Mouse (Mus musculus) small intestine, adult 2 months (tissue): ENCODE data around the gene Dok1. TPM values are rescaled to one million over a fixed set of nuclear protein-coding genes. Genes with fewer than 3 reads are reported as not detected.

Source experiments
- H3K27ac ChIP-seq: fragments of 200-500 bp; 2 replicates; pipeline ENCODE4 v1.5.1; 2012; ENCODE audit warnings: low read depth, low read length, control low read depth, inconsistent platforms; ENCODE audit not compliant: insufficient read depth
- H3K27me3 ChIP-seq: fragments of 200-500 bp; 2 replicates; pipeline ENCODE4 v1.6.1; 2012; ENCODE audit warnings: mild to moderate bottlenecking, moderate library complexity, low read length, inconsistent platforms; ENCODE audit not compliant: control insufficient read depth, insufficient read depth
- H3K36me3 ChIP-seq: fragments of 200-500 bp; 2 replicates; pipeline ENCODE4 v1.6.1; 2012; ENCODE audit warnings: mild to moderate bottlenecking, low read length, control low read depth, inconsistent platforms; ENCODE audit not compliant: control insufficient read depth, insufficient read depth
- H3K4me1 ChIP-seq: fragments of 200-500 bp; 2 replicates; pipeline ENCODE4 v1.6.1; 2012; ENCODE audit warnings: low read length, inconsistent platforms, mixed read lengths; ENCODE audit not compliant: control insufficient read depth, insufficient read depth, insufficient read length
- H3K4me3 ChIP-seq: fragments of 200-500 bp; 2 replicates; pipeline ENCODE4 v1.5.1; 2012; ENCODE audit warnings: low read depth, mild to moderate bottlenecking, control low read depth, inconsistent platforms, low read length, moderate library complexity
- CTCF ChIP-seq: fragments of 200-500 bp; IDR thresholded peaks from 2 replicates; pipeline ENCODE4 v1.5.1; 2012; ENCODE audit warnings: low read depth, mild to moderate bottlenecking, control low read depth, inconsistent platforms, low read length, moderate library complexity, mixed read lengths; ENCODE audit not compliant: insufficient replicate concordance, insufficient read length; ENCODE audit errors: extremely low read depth
- POLR2A ChIP-seq: fragments of 200-500 bp; IDR thresholded peaks from 2 replicates; pipeline ENCODE4 v1.6.1; 2012; ENCODE audit warnings: low read depth, mild to moderate bottlenecking, control low read depth, inconsistent platforms, low read length, moderate library complexity
- WGBS: fragments of 180-500 bp; shearing (Covaris S2); methylation state at CpG from one replicate; pipeline ENCODE4 v1.1.7; 2018; 5-methylcytosine and 5-hydroxymethylcytosine counted together
- polyA plus RNA-seq: library from polyadenylated mRNA; depleted of rRNA; stranded (reverse); fragments of >200 nt; gene quantifications from 2 replicates; pipeline ENCODE4 v1.2.3, GENCODE M21; 2012; rRNA removed

The Dok1 gene
- 2.2 and 6.1 TPM in 2 replicates for polyA plus RNA-seq

DNA sequence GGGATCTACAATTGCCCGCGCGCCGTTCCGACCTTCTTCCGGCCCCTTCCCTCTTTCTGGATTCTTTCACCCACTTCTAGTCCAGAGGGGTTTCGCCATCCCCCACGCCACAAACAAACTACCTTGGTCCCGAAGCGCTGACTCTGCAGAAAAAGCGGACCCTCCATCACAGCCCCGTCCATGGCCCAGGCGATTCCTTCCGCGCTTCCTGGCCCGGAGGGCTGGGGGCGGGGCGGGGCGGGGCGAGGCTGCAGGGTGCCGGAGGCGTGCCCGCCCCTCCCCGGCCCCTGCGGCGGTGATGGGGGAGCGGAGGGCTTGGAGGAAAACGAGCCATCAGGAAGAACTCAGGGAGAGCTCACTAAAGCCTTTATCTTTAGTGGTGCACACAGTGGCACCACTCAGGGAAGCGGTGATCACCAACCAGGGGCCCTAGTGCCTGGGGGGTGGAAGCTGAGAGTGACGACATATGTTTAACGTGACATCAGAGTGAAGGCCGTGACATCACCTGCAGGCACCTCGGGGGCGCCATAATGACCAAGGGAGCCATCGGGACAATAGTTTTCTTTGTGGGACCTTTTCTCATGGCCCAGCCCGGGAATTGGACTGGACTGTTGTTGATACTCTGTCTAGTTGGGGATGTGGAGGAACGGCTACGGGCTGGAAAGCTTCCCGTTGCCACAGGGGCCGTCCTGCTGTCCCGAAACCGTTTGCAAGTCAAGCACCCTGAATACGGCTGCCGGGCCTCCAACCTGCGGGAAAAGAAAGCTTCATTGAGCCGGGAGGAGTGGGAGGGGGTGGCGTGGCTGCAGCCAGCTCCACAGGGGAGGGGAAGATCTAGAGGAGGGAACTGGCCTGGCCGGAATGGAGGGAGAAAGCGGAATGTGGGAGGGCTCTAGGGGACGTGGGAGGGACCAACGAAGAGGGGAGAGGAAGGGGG lies at the start of gene Dok1, which contains the start of gene Loxl3:
TSS of gene Dok1 (minus strand) at position 223 of the 937 bp plus-strand sequence.
TSS of gene Loxl3 (plus strand) at position 925 of the 937 bp plus-strand sequence.
- Histone ChIP-seq H3K27me3 (no peaks in the 10 kb centered on the region), H3K4me1 (peaks cover 11% of the 10 kb centered on the region), H3K4me3 (peak within 1 kb of the TSS; percentile 95), H3K36me3 (peaks cover 6% of the 10 kb centered on the region; the same call in 1 of the 2 replicates), H3K27ac (peak within 1 kb of the TSS; percentile 53)
- WGBS = 2% methylated on average over 51 of the region's 51 CpGs
- peak; percentile 49; the same call in 1 of the 2 replicates for TF ChIP-seq POLR2A
- no peak for TF ChIP-seq CTCF

DNA sequence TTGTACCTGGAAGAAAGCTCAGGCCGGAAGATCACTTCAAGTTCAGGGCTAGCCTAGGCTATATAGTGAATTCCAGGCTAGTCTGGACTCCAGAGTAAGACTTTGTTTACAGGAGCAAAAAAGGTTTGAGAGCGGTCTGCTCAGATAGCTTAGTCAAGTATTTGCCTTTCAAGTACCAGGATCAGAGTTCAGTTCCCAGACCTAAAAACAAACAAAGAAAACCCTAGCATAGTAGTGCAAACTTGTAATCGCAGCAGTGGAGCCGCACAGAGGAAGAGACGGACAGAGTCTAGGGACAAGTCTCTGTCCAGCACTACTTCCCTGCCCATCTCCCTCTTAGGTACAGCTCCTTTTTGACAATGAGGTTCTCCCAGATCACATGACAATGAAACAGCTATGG lies 46.9 kb upstream of the Dok1 start:
- Histone ChIP-seq H3K27ac (no peak overlapping the region), H3K27me3 (peaks cover 5% of the 10 kb centered on the region; the same call in 1 of the 2 replicates), H3K4me3 (no peak overlapping the region), H3K36me3 (peaks cover 11% of the 10 kb centered on the region; the same call in 1 of the 2 replicates), H3K4me1 (no peaks in the 10 kb centered on the region; the same call in 1 of the 2 replicates)
- TF ChIP-seq POLR2A (no peak), CTCF (no peak)
- 93% methylated on average over 5 of the region's 5 CpGs for WGBS

DNA sequence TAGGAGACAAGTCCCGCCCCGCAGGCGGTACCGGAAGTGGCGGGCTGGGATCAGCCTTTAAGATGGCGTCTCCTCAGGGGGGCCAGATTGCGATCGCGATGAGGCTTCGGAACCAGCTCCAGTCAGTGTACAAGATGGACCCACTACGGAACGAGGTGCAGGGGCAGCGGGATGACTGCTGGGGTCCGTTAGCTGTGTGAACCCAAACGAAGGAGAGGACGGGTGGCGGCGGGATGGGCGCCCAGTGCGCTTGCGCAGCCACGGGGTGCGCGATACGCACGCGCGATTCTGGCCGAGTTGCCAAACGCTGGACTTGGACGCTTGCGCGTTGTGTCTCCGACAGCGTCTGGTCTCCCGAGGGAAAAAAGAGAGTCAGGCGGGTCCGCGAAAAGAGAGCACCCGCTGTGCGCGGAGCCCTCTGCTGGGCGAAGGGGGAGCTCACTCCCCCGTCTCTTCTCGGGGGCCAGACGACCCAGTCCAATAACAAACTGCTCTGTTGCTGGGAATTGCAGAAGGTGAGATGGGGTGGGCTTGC lies 45.1 kb upstream of the Dok1 start:
- TF ChIP-seq CTCF (peak; percentile 48; the same call in 1 of the 2 replicates), POLR2A (no peak)
- Histone ChIP-seq H3K27ac (peak overlapping the region; percentile 77), H3K4me3 (peak overlapping the region; percentile 67), H3K4me1 (no peaks in the 10 kb centered on the region; the same call in 1 of the 2 replicates), H3K27me3 (no peaks in the 10 kb centered on the region), H3K36me3 (peaks cover 11% of the 10 kb centered on the region; the same call in 1 of the 2 replicates)
- under 1% methylated on average over 46 of the region's 46 CpGs for WGBS

DNA sequence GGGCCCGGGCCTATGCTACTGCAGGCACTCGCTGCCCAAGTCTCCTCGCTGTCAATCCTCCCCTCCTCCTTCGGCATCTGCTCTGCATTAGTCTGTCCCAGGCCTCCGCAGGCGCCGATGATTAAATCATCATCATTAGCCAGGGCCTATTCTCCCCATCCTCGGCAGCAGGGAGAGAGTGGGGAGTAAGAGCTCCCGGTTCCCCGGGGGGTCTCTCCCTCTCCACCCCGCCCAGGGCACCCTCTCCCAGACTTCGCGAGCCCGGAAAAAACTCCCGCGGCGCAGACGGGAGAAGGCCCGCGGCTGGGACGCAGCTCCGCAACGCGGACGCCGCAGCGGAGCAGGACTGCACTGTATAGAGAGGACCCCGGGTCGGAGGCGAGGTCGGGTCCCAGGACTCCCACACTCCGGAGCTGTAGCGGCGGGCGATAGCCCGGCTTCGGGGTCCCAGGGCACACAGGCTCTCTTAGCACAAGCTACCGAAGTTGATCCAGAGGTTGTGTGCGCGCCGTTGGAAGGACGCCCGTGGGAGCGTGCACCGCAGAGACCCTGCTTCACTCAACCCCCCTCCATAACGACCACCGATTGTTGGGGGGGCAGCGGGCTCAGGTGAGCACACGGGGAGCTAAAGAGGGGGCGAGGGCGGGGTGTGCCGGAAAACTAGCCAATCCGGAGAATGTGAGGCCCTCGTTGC lies 44.5 kb upstream of the Dok1 start, which contains the start of gene Pcgf1:
TSS of gene Pcgf1 (plus strand) at position 240 of the 694 bp plus-strand sequence.
- Histone ChIP-seq H3K4me3 (peak within 1 kb of the TSS; percentile 67), H3K36me3 (peaks cover 11% of the 10 kb centered on the region; the same call in 1 of the 2 replicates), H3K4me1 (no peaks in the 10 kb centered on the region; the same call in 1 of the 2 replicates), H3K27ac (peak within 1 kb of the TSS; percentile 77), H3K27me3 (peaks cover 2% of the 10 kb centered on the region; the same call in 1 of the 2 replicates)
- TF ChIP-seq CTCF (no peak), POLR2A (0 out of 2 replicates have a peak, but pooled peaks have one; percentile 19)
- WGBS = under 1% methylated on average over 54 of the region's 54 CpGs

DNA sequence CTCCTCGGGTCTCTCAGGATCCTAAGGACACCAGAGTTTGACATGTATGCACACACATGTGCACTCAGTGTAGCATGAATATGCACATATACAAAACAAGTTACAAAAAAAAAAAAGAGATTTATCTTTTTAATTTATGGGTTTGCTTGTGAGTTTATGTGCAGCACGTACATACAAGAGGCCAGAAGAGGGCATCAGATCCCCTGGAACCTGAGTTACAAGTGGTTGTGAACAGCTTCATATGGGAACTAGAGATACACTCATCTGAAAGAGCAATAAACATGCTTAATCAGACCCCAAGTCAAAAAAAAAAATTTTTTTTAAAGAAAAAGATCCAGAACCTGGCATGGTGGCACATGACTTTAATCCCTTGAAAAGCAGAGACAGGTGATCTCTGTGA lies 41.7 kb upstream of the Dok1 start:
- Histone ChIP-seq H3K4me3 (no peak overlapping the region), H3K27me3 (peaks cover 29% of the 10 kb centered on the region), H3K36me3 (0 out of 2 replicates have a peak, but pooled peaks cover under 1% of the 10 kb centered on the region), H3K27ac (no peak overlapping the region), H3K4me1 (peaks cover 8% of the 10 kb centered on the region)
- 10% methylated on average over 2 of the region's 2 CpGs for WGBS
- TF ChIP-seq CTCF (no peak), POLR2A (no peak)

DNA sequence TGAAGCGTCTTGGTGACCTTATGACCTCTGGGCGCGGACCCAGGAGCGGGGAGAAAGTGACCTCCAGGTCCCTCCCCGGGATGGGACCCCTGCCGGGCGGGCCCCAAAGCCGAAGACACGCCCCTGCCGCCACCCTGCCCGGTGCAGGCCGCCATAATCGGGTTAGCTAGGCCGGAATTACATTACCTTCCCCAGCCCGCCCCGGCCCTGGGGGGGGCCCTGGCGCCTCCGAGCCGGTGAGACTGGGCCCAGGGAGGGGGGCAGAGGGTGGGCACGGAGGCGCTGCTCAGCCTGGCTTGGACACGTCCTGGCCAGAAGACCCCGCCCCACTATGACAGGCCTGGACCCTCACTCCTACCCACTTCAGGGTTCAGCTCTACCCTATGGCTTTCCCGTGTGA lies 37.9 kb upstream of the Dok1 start:
- no peak overlapping the region for H3K27ac ChIP-seq
- TF ChIP-seq CTCF = no peak
- TF ChIP-seq POLR2A = no peak
- H3K4me3 ChIP-seq = no peak overlapping the region
- 5% methylated on average over 23 of the region's 24 CpGs for WGBS
- peaks cover 22% of the 10 kb centered on the region for H3K4me1 ChIP-seq
- peaks cover 55% of the 10 kb centered on the region for H3K27me3 ChIP-seq
- H3K36me3 ChIP-seq = peaks cover 5% of the 10 kb centered on the region; the same call in 1 of the 2 replicates
